Mouse (Mus musculus) CH12.LX (cell line): ENCODE measurements at regions not wholly inside any gene's neighbourhood (a gene's known extent, or its start where the extent isn't known, plus 50 kb on each side); places are given as distances from the start of the nearest gene placed in this dataset.

Experiments
- CTCF ChIP-seq, 2 experiments: IDR thresholded peaks in 1 of 2; conservative IDR thresholded peaks in 1 of 2; 2 replicates each; pipeline ENCODE4 v1.5.1; 2011 to 2012; ENCODE audit warnings: low read depth in 2 of 2, low read length in 2 of 2, improper control_type of control experiment in 1 of 2, inconsistent platforms in 1 of 2, mild to moderate bottlenecking in 1 of 2, moderate library complexity in 1 of 2
- ETS1 ChIP-seq: conservative IDR thresholded peaks from 2 replicates; pipeline ENCODE4 v1.6.1; 2012; ENCODE audit warnings: low read depth, mild to moderate bottlenecking, inconsistent platforms, low read length, improper control_type of control experiment, moderate library complexity
- KAT2A ChIP-seq: IDR thresholded peaks from 2 replicates; pipeline ENCODE4 v1.6.1; 2012; ENCODE audit warnings: low read length, improper control_type of control experiment, inconsistent platforms; ENCODE audit not compliant: insufficient replicate concordance
- MAX ChIP-seq: IDR thresholded peaks from 2 replicates; pipeline ENCODE4 v1.6.1; 2011; ENCODE audit warnings: low read length, improper control_type of control experiment
- POLR2A ChIP-seq: IDR thresholded peaks from 2 replicates; pipeline ENCODE4 v1.6.1; 2011; ENCODE audit warnings: low read depth, mild to moderate bottlenecking, improper control_type of control experiment, low read length
- RCOR1 ChIP-seq: conservative IDR thresholded peaks from 2 replicates; pipeline ENCODE4 v1.6.1; 2012; ENCODE audit warnings: low read depth, mild to moderate bottlenecking, inconsistent platforms, low read length, improper control_type of control experiment

DNA sequence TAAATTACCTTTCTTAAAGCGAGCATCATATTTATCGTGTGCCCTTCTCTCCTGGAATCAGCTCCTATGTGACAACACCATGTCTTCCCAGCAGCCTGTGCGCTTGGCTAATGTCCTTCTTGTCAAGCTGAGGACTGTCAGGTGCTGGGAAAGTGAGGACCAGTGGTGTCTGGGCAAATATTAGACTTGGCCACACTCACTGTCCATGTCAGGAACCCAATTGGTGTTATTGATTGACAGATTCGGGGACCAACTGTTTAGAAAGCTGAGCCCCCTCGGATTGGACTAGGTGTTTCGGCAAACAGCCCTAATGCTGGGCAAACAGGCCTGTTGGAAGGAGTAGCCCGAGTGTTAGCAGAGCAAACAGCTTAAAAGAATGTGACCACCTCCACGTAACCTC is 73.1 kb downstream of the Rplp1 start:
- TF ChIP-seq POLR2A (no peak), CTCF (conservative IDR thresholded peaks at IDR 0.05 in 1 of 2, IDR thresholded peaks at IDR 0.05 in 1 of 2; ENCODE audit: low read depth in 2 of 2, low read length in 2 of 2) (no peak), RCOR1 (no peak), KAT2A (no peak), MAX (no peak), ETS1 (no peak)
